Mouse (Mus musculus): ENCODE data around the gene Nucks1.

GRCm38 (mm10) chr1:131963085-131963951, 53.0 kb downstream of the Nucks1 start:
- TF ChIP-seq REST (IDR thresholded peaks at IDR 0.05; ENCODE audit: insufficient read depth, insufficient read length) (no peak), POLR2A (IDR thresholded peaks at IDR 0.05; ENCODE audit: insufficient read length, low read depth) (no peak), USF1 (IDR thresholded peaks at IDR 0.05; ENCODE audit: low read depth) (no peak), MAX (IDR thresholded peaks at IDR 0.05; ENCODE audit: low read depth) (no peak), MYOG (IDR thresholded peaks at IDR 0.05; ENCODE audit: control insufficient read depth in 1 of 3, insufficient read depth in 1 of 3, insufficient read length in 2 of 3, low read depth in 2 of 3) (no peak), TCF12 (IDR thresholded peaks at IDR 0.05; ENCODE audit: insufficient read depth, poor library complexity, severe bottlenecking) (no peak), TCF3 (IDR thresholded peaks at IDR 0.05; ENCODE audit: insufficient read length, low read depth) (no peak), CEBPB (IDR thresholded peaks at IDR 0.05; ENCODE audit: insufficient read depth, poor library complexity, severe bottlenecking) (no peak)

All from myocyte (in vitro differentiated cells).